Mouse (Mus musculus): Measurements from ENCODE around the gene Plpp2.

Plpp2 gene

GRCm38 (mm10) chr10:79527453-79527845 lies 6.1 kb downstream of the Plpp2 start:
- no peak for DNase-seq

DNA sequence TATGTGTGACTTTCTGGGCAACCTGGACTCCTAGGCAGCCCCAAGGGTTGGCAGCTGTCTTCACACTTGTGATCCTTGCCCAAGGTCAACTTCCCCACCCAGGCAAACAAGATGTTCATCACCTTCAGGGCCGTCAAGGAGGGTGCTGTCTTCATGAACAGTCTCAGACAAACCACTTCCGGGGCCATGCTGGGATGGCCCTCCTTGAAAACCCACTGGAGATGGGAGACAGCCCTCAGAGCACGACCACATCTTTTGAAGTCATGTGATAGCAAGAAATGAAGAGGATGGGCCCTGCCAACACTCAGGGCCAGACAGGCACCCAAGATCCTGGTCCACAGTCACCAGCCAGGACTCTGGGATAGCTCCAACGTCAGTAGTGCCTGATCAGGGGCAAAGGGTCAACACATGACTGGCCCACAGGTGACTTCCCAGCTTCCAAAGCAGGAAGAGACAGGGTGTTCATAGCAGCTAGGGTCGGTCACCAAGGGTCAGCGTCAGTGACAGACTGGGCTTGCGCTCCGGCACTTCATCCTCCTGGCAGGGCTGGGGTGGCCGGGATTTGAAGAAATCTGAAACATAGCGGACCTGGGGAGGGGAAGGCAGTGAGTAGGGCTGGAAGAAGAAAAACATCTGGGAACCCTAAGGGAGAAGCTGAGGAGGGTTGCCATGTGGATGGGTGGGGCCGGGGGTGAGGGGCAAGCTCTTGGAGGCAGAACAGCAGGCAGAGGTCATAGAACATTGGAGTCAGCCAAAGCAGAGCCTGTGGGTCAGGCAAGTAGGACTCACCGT lies 6.7 kb downstream of the Plpp2 start:
- DNase-seq: no peak

- DNase-seq: peak; percentile 60
Observed at GRCm38 (mm10) chr10:79525456-79526325, 7.9 kb downstream of the Plpp2 start.

DNA sequence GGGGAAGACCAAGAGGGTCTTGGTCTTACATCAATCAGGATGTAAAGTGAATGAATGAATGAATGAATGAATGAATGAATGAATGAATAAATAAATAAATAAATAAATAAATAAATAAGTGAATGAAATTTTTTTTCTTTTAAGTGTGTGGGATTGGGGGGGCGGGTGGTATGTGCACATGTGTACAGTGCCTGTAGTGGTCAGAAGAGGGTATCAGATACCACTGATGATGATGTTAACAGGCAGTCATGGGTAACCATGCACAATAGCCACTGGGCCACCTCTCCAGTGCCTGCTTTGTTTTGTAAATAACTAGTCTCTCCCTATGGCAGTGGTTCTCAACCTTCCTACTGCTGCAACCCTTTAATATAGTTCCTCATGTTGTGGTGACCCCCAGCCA lies 9.2 kb downstream of the Plpp2 start:
- no peak for DNase-seq

DNA sequence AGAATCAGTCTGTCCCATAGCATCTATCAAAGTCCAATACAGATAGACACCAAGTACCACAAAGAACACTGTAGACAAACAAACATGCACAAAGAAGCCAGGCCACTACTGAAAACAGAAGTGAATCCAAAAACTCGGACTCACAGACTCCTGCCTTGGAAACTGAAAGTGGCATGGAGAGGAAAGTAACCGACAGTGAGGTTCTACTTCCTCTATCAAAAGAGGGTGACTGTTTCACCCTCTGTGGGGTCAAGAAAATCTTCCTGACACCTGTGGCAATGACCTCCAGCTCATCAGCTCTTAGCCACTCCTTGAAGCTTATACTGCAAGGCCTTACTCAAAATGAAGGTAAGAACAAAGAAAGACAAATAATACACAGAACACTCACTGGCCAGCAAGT lies 26.9 kb downstream of the Plpp2 start:
- no peak for DNase-seq

GRCm38 (mm10) chr10:79502830-79503644 lies 30.6 kb downstream of the Plpp2 start:
- DNase-seq: no peak

DNA sequence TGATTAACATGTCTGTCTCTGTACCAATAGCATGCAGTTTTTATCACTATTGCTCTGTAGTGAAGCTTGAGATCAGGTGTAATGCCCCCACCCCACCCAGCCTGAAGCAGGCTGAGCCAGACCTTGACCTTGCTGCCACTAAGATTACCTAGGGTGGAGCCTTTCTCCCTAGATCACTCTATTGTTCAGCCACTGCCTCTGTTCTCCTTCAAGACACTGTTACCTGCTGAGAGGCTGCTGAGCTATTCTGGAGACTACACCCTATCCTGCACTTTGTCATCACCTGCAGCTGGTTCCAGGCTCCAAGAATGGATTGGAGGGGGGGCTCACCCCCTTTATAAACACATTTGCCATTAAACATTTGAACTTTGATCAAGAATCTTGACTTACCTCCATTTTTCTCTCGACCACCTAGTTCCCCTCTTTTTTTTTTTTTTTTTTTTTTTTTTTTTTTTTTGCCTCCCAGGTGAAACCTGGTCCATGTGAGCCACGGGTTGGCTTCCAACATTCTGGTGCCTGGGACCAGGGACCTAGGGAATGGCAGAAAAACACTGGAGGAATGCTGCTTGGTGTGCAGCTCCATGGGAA lies 36.8 kb downstream of the Plpp2 start:
- DNase-seq: no peak

- no peak for DNase-seq
Observed at GRCm38 (mm10) chr10:79495886-79496285, 37.7 kb downstream of the Plpp2 start.
